ENCODE assay signal across 19 mouse cellular contexts in the genomic region with DNA sequence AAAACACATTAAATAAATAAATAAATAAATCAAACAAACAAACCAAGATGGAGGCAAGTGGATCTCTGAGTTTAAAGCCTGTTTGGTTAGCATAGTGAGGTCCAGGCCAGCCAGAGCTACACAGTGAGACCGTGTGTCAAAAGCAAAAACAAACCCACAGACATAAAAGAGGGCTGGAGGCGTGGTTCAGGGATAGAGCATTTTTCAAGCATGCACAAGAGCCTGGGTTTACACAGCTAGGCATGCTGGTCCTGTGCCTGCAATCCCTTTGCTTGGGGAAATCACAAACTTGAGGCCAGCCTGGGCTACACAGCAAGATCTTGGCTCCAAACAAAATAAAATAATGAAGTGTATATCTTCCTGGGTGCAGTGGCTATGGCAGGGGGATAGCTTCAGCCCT. TPM values are rescaled to one million over a fixed set of nuclear protein-coding genes. Genes with fewer than 3 reads are reported as not detected.
A peak's percentile ranks its signal among the peaks of the same experiment; 100 is the strongest.
DNase-seq lines count a peak whose midpoint lies in the region; ATAC-seq and TF ChIP-seq lines count a peak whose summit lies in the region.
"Had no signal": no experiment of that assay in that cellular context is flagged by ENCODE, and none has a peak within 500 bp of the region (broad histone marks: within the 10 kb centered on the region; RNA-seq: fewer than 3 reads in every experiment).

No protein-coding gene starts in this region.

- peak overlapping the region; percentile 97 for H3K27ac ChIP-seq in thymus, adult 2 months (ENCODE audit: control insufficient read depth, insufficient read depth, low read length)
- peak overlapping the region; percentile 12; the same call in 1 of the 2 replicates for H3K27ac ChIP-seq in bone marrow, adult 2 months (ENCODE audit: control insufficient read depth, insufficient read depth, low read depth, low read length, poor library complexity)
- peak overlapping the region; percentile 31 for H3K27ac ChIP-seq in small intestine, adult 2 months (ENCODE audit: insufficient read depth, low read depth, low read length)
- H3K27ac ChIP-seq: embryonic facial prominence, embryonic 10.5 days; forebrain, embryonic 10.5 days; hindbrain, embryonic 15.5 days had no signal

- no peak for TF ChIP-seq CTCF in thymus, adult 2 months (IDR thresholded peaks at IDR 0.05; ENCODE audit: borderline replicate concordance, control insufficient read depth, extremely low read depth, insufficient read depth, low read length, poor library complexity)
- TF ChIP-seq CTCF in bone marrow, adult 2 months (IDR thresholded peaks at IDR 0.05; ENCODE audit: control insufficient read depth, insufficient read depth, low read length): no peak
- TF ChIP-seq CTCF in small intestine, adult 2 months (IDR thresholded peaks at IDR 0.05; ENCODE audit: extremely low read depth, insufficient read length, insufficient replicate concordance, low read depth, low read length): no peak

- H3K4me1 ChIP-seq in thymus, adult 2 months (replicated peaks; ENCODE audit: control insufficient read depth, insufficient read depth, low read length): peaks cover 52% of the 10 kb centered on the region
- H3K4me1 ChIP-seq in bone marrow, adult 2 months (ENCODE audit: control insufficient read depth, insufficient read depth, low read length): peaks cover 8% of the 10 kb centered on the region; the same call in 1 of the 2 replicates
- peaks cover 3% of the 10 kb centered on the region; the same call in 1 of the 2 replicates for H3K4me1 ChIP-seq in small intestine, adult 2 months (ENCODE audit: control insufficient read depth, insufficient read depth, insufficient read length, low read length)
- H3K4me1 ChIP-seq: hindbrain, embryonic 15.5 days had no signal

- H3K4me3 ChIP-seq in thymus, adult 2 months (ENCODE audit: control insufficient read depth, insufficient read depth, low read length): no peak overlapping the region
- no peak overlapping the region for H3K4me3 ChIP-seq in bone marrow, adult 2 months (replicated peaks; ENCODE audit: control insufficient read depth, low read depth, low read length)
- H3K4me3 ChIP-seq in small intestine, adult 2 months (ENCODE audit: low read depth, low read length): no peak overlapping the region
- H3K4me3 ChIP-seq: embryonic facial prominence, embryonic 10.5 days; forebrain, embryonic 10.5 days; heart, embryonic 12.5 days; hindbrain, embryonic 15.5 days had no signal

- DNase-seq in CD4-positive, CD25-positive, alpha-beta regulatory T cell, adult 2 months (ENCODE audit: low read depth, low spot score): peak; percentile 54
- DNase-seq in thymus, adult 2 months: peak; percentile 37
- DNase-seq in thymus, adult 18-20 months: no peak
- no peak for DNase-seq in frontal cortex, postnatal 36 days (ENCODE audit: low spot score in 2 of 2)
- DNase-seq: adrenal gland, postnatal 10 days; cerebellum, adult 11-12 months; cerebellum, adult 9-11 months; gastrocnemius, postnatal 36 days; heart, adult 18-20 months; heart, postnatal 36 days had no signal

- TF ChIP-seq POLR2A in thymus, adult 2 months (IDR thresholded peaks at IDR 0.05; ENCODE audit: control insufficient read depth, extremely low read depth, insufficient read depth, low read length, poor library complexity): no peak
- TF ChIP-seq POLR2A in bone marrow, adult 2 months (IDR thresholded peaks at IDR 0.05; ENCODE audit: borderline replicate concordance, control insufficient read depth, low read depth, low read length): no peak
- no peak for TF ChIP-seq POLR2A in small intestine, adult 2 months (IDR thresholded peaks at IDR 0.05; ENCODE audit: low read depth, low read length)

- no peaks in the 10 kb centered on the region for H3K36me3 ChIP-seq in thymus, adult 2 months (ENCODE audit: control insufficient read depth, insufficient read depth, low read length)
- H3K36me3 ChIP-seq in small intestine, adult 2 months (ENCODE audit: control insufficient read depth, insufficient read depth, low read length): no peaks in the 10 kb centered on the region
- H3K36me3 ChIP-seq: embryonic facial prominence, embryonic 10.5 days; forebrain, embryonic 10.5 days; heart, embryonic 12.5 days; hindbrain, embryonic 15.5 days had no signal

- 9% methylated on average over 2 of the region's 2 CpGs for WGBS in thymus, adult 2 months
- 56% methylated on average over 2 of the region's 2 CpGs for WGBS in bone marrow, adult 2 months
- 66% methylated on average over 2 of the region's 2 CpGs for WGBS in small intestine, adult 2 months

- ATAC-seq in CD4-positive, CD25-positive, alpha-beta regulatory T cell, adult 4 months: no peak
- no peak for ATAC-seq in erythroid progenitor cell, adult 5-6 weeks (replicated peaks; ENCODE audit: low FRiP score, poor library complexity, severe bottlenecking)
- ATAC-seq: forebrain, embryonic 14.5 days had no signal

- no peaks in the 10 kb centered on the region for H3K27me3 ChIP-seq in thymus, adult 2 months (ENCODE audit: control insufficient read depth, insufficient read depth, low read length)
- no peaks in the 10 kb centered on the region for H3K27me3 ChIP-seq in small intestine, adult 2 months (ENCODE audit: control insufficient read depth, insufficient read depth, low read length)
- H3K27me3 ChIP-seq: heart, embryonic 12.5 days; hindbrain, embryonic 15.5 days had no signal

RNA-seq across cellular contexts. Expression of gene Slc25a25, which starts 41.4 kb away (rescaled TPM):
- 1 to 10 TPM; 4.7 to 6.7 TPM for polyA plus RNA-seq in CD4-positive, CD25-positive, alpha-beta regulatory T cell, adult 4 months (2017; shearing (Covaris generic))
- 25.3 and 29.3 TPM in 2 replicates for polyA plus RNA-seq in thymus, adult 2 months (2012; rRNA removed)
- 7.3 and 10.6 TPM in 2 replicates for polyA plus RNA-seq in bone marrow, adult 2 months (2011; ENCODE audit: insufficient read depth, insufficient read length, low replicate concordance, missing spikeins)
- 12.5 and 27.0 TPM in 2 replicates for polyA plus RNA-seq in small intestine, adult 2 months (2012; rRNA removed)
- 5.4 and 7.2 TPM in 2 replicates for total RNA-seq in erythroid progenitor cell, adult 5-6 weeks (2015; ENCODE audit: low replicate concordance)
- total RNA-seq in erythroid progenitor cell, adult 5-6 weeks (2017; ENCODE audit: low replicate concordance): 14.8 and 19.0 TPM in 2 replicates

RNA-seq across cellular contexts. Expression of gene Naif1, which starts 42.4 kb away (rescaled TPM):
- polyA plus RNA-seq in CD4-positive, CD25-positive, alpha-beta regulatory T cell, adult 4 months (2017; shearing (Covaris generic)): 1 to 10 TPM; 5.5 to 7.1 TPM
- 8.8 and 9.2 TPM in 2 replicates for polyA plus RNA-seq in thymus, adult 2 months (2012; rRNA removed)
- 1.9 and 2.6 TPM in 2 replicates for polyA plus RNA-seq in bone marrow, adult 2 months (2011; ENCODE audit: insufficient read depth, insufficient read length, low replicate concordance, missing spikeins)
- 2.4 and 4.4 TPM in 2 replicates for polyA plus RNA-seq in small intestine, adult 2 months (2012; rRNA removed)
- total RNA-seq in erythroid progenitor cell, adult 5-6 weeks (2015; ENCODE audit: low replicate concordance): 4.0 TPM in 1 of 2 replicates, not detected in the other
- 0.23 and 2.1 TPM in 2 replicates for total RNA-seq in erythroid progenitor cell, adult 5-6 weeks (2017; ENCODE audit: low replicate concordance)

RNA-seq across cellular contexts. Expression of gene Fam102a, which starts 42.5 kb away (rescaled TPM):
- polyA plus RNA-seq in CD4-positive, CD25-positive, alpha-beta regulatory T cell, adult 4 months (2017; shearing (Covaris generic)): 10 to 100 TPM; 50.6 to 55.5 TPM
- 57.4 and 66.7 TPM in 2 replicates for polyA plus RNA-seq in thymus, adult 2 months (2012; rRNA removed)
- polyA plus RNA-seq in bone marrow, adult 2 months (2011; ENCODE audit: insufficient read depth, insufficient read length, low replicate concordance, missing spikeins): 5.4 and 9.7 TPM in 2 replicates
- polyA plus RNA-seq in small intestine, adult 2 months (2012; rRNA removed): 55.2 and 96.2 TPM in 2 replicates
- total RNA-seq in erythroid progenitor cell, adult 5-6 weeks (2015; ENCODE audit: low replicate concordance): 3.6 and 12.6 TPM in 2 replicates
- 0.77 and 3.0 TPM in 2 replicates for total RNA-seq in erythroid progenitor cell, adult 5-6 weeks (2017; ENCODE audit: low replicate concordance)

Comparison
In these comparisons a context has a peak if more than half of its experiments do, and no peak if none do; other contexts are left out.
1. DNase-seq: peak in CD4-positive, CD25-positive, alpha-beta regulatory T cell, adult 2 months (single experiment) and thymus, adult 2 months (single experiment); none in thymus, adult 18-20 months (0 of 2) and frontal cortex, postnatal 36 days (0 of 2).
2. H3K27ac ChIP-seq: peak in every context shown above with its lines; median percentile 97 in thymus, adult 2 months; 31 in small intestine, adult 2 months; 12 in bone marrow, adult 2 months.